Mouse (Mus musculus): ENCODE measurements at regions not wholly inside any gene's neighbourhood (a gene's known extent, or its start where the extent isn't known, plus 50 kb on each side); places are given as distances from the start of the nearest gene placed in this dataset.
A peak's percentile ranks its signal among the peaks of the same experiment; 100 is the strongest.
"Not testable (repeated sequence)": the region's sequence is repeated elsewhere in the genome, so short reads cannot be mapped to it uniquely, and the experiment has no call there.

DNA sequence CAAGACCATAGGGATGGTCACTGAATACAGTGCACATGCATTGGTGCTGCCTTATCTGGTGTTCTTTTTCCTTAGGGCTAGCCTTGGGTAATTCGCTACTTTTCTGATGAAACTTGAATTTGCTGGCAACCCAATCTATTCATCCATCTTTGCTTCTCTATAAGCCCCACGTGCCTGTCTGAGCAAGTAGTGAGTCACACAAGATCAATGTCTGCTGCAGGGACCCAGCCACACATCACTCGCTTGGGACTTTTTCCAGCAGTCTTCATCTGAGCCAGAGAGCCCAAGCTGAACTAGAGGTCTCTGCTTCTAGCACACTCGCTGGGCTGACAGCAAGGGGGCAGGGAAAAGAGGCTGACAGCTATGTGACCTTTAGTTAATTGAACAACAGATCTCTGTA lies 464.3 kb upstream of the Nmur2 start:
- no peak for DNase-seq (ENCODE audit: low spot score)

GRCm38 (mm10) chr11:56514941-56515340 lies 474.1 kb upstream of the Nmur2 start:
- DNase-seq (ENCODE audit: low spot score): no peak

DNA sequence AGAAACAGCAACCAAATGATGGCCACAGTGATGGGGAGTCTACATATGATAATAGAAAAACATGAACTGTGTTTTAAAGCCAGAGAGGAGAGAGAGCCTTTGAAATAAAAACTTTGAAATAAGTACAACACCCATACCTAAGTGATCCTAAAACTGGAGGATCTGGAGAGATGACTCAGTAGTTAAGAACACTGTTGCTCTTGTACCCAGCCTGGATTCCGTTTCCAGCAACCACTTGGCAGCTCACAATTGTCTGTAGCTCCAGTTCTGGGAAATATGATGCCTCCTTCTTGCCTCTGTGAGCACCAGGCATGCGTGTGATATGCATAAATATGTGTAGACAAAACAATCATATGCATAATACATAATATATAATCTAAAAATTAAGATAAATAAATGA lies 477.7 kb upstream of the Nmur2 start:
- DNase-seq (ENCODE audit: low spot score): no peak

DNA sequence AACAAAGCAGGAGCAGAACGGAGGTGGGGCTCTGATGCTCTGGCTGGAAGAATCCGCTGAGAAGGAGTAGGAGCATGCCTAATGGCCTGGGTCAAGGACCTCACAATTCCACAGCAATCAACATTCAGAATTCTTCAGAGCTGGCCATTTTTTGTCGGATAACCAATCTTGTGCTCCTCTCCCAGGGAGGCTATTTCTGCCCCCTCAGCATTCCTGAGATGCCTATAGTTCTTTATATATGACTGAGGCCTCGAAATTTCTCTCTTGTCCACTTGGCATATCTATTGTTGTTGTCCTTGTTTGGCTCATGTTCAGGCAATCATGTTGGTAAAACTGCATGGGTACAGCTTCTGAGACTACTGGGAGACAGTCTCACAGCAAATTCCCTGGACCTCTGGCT lies 460.5 kb upstream of the Gria1 start:
- no peak for DNase-seq (ENCODE audit: low spot score)

DNA sequence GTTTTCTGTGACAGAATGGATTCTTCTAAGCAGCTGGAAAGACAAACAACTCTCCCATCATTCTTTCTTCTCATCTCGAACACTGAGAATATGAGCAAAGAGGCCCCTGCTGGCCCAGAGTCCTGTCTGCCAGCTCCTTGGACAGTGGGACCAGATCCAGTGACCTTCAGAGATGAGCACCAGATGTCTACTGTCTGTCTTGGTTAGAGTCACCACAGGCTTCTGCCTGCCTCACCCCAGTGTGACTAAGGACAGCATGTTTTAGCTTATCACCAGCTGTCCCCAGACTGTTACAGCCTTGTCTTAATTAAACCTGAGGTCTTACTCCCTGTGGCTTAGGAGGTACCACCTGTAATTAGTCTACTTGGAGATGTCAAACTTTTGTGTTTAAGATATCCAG lies 454.9 kb upstream of the Gria1 start:
- DNase-seq (ENCODE audit: low spot score): peak; percentile 24

- no peak for DNase-seq (ENCODE audit: low spot score)
These were observed 431.2 kb upstream of the Gria1 start for GRCm38 (mm10) chr11:56580028-56580427.

DNA sequence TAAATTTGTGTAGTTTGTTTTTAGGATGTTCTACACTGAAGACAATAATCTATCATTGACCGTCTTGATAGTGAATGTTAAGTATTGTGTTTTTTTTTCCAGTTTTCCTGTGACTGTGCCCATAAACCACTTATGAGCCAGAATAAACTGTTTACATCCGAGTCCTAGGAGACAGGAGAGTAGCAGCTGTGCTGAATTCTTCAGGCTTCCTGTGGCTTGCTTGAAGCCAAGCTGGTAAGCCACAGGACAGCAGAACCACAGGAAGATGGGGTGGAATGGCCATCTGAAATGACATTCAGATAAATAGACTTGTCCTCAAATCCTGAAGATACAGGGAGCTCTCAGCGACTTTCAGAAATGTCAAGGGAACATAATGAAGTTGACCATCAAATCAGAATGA lies 428.1 kb upstream of the Gria1 start:
- DNase-seq (ENCODE audit: low spot score): no peak

DNA sequence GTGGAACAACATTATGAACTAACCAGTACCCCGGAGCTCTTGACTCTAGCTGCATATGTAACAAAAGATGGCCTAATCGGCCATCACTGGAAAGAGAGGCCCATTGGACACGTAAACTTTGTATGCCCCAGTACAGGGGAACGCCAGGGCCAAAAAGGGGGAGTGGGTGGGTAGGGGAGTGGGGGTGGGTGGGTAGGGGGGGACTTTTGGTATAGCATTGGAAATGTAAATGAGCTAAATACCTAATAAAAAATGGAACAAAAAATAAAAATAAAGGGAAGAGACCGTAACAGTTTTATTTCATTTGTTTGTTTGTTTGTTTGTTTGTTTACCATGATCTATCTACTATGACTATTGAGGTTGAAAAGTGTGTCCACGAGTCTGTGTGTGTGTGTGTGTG lies 417.8 kb upstream of the Gria1 start:
- not testable (repeated sequence) for DNase-seq (ENCODE audit: low spot score)

- DNase-seq (ENCODE audit: low spot score): no peak
These were observed 407.4 kb upstream of the Gria1 start for GRCm38 (mm10) chr11:56603742-56604141.

GRCm38 (mm10) chr11:56627659-56628058 lies 383.5 kb upstream of the Gria1 start:
- DNase-seq (ENCODE audit: low spot score): no peak

GRCm38 (mm10) chr11:56633445-56633844 lies 377.7 kb upstream of the Gria1 start:
- no peak for DNase-seq (ENCODE audit: low spot score)

DNA sequence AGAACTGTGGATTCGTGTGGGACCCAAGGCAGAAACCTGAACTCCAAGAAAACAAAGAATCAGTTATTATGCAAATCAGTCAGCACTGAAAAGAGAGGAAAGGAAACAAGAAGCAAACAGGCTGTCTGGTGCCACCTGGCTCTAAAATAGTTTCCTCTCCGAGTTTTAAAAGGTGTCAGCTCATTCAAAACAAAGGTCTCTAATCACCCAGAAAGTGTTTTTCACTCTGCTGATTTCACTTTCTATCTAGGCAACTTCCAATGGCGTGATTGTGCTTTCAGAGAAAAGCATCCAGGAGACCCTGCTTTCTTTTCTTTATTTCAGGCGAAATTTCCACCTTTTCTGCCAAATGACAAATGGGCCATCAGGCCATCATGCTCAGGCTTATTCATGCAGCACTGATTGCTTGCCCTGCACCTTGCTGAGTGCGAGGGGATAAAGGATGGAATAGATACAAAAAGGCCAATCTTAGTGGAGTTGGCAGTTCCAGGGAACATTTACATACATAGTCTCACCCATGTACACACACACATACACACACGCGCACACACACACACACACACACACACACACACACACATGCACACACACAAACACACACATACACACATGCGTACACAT lies 374.5 kb upstream of the Gria1 start:
- DNase-seq (ENCODE audit: low spot score): no peak

- DNase-seq (ENCODE audit: low spot score): no peak
These were observed 369.5 kb upstream of the Gria1 start for GRCm38 (mm10) chr11:56641716-56642115.

Measured in lung, postnatal 25 days (tissue).